Mouse (Mus musculus): Measurements from ENCODE around the gene Pitpnc1.

Pitpnc1 gene

DNA sequence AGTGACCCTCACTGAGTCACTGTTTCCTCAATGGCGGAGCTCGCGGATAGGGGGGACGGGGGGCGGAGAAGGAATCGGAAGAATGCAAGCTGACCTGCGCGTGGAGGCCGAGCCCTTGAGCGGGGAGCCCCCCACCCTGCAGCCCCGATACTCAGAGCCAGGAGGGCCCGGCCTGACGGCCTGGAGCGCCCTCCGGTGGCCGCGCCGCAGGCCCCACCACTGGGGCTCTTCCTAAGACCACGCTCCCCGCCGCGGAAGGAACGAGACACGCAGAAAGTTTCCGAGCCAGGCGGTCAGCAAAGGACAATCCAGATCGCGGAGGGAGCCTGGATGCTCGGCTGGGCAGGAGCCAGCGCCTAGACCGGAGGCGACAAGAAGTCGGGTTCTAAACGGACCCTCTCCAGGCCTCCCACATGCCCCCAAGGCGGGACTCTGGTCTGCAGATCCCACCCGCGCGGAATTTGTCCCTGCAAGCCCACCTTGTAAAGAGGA is 1.4 kb downstream of the Pitpnc1 start:
- in situ Hi-C loops (cut with MboI; ENCODE audit: low sequenced_read_pairs), result no loop called here

DNA sequence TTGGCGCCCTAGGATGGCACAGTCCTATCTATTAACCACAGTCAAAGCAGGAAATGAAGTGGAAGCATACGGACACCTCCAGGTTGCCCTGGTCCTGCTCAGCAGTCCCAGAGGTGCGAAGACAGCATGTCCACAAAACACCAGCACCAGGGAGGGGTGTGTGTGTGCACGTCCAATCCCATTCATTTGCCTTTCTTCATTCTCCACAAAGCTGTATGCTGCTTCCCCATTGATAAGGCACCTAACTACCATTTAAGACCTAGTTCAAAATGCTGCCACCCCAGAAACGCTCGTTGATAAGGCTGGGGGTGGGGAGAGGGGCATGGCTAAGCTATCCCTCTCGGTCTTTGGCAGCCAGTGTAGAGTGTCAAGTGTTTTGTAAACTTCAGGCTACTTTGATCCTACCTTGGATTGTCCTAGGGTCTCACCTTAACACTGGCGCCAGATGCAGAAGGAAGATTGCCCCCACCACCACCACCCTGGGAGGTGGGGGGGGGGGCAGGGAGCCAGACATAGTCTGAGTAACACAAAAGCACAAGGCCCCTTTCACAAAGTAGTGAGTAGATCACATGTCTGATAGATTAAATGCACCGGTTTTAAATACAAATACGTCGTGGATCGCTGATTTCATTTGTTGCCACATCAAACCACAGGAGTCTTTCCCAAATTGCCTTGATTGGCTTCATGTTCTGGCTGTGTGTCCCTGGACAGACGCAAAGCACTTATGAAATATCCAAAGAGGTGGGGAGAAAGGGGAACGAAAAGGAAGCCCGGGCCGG is 2.1 kb downstream of the Pitpnc1 start:
- in situ Hi-C loops (cut with MboI; ENCODE audit: low sequenced_read_pairs), result no loop called here

DNA sequence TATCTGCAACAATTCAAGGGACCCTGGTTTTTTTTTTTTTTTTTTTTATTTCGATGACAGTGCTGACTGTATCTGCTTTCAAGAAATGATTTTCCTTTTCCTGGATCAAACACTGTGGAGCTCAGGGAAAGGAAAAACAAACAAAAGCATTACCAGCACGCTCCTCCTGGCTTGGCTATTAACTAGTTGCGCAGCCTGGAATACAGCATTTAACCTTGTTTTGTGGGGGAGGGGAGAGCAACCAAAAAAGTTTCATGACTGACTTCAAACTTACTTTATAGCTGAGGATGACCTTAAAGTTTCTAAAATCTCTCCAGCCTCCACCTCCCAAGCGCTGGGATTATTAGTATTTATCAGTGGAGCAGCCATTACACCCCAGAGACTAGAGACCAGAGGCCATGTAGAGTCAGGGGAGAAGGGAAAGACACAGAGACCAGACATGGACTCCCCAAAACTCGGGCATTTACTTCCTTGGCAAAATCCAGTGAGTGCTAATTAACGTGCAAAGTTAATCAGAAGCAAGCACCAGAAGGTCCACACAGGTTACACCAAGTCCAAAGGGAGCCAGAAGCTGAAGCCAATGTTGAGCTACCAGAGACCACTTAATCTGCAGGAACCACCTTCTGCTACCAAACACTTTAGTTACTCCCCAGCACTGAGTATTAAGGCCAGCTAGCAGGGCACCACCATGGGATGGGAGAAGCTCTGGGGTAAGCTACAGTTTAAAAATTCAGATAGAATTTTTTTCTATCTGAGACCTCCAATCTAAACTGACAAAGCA is 3.7 kb downstream of the Pitpnc1 start:
- in situ Hi-C loops (cut with MboI; ENCODE audit: low sequenced_read_pairs), result no loop called here

DNA sequence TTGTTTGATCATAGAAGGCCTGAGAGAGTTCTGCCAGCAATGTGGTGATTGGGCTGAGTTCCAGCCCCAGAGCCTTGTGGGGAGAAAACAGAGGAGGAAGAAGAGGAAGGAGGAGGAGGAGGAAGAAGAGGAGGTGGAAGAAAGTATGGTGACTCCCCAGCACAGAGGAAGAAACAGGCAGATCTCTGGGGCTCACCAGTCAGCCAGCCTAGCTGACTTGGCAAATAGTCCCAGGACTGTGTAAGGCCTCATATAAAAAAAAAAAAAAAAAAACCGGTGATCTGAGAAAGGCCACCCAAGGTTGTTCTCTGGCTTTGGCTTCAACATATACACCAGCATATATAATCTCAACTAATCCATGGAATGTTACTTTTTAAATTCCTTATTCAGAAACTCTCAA is 4.5 kb downstream of the Pitpnc1 start:
- in situ Hi-C loops (cut with MboI; ENCODE audit: low sequenced_read_pairs), result no loop called here

- in situ Hi-C loops (cut with MboI; ENCODE audit: low sequenced_read_pairs), result no loop called here
These were observed 5.5 kb downstream of the Pitpnc1 start for GRCm38 (mm10) chr11:107465041-107465440.

GRCm38 (mm10) chr11:107464141-107464540 is 6.4 kb downstream of the Pitpnc1 start:
- in situ Hi-C loops (cut with MboI; ENCODE audit: low sequenced_read_pairs), result no loop called here

DNA sequence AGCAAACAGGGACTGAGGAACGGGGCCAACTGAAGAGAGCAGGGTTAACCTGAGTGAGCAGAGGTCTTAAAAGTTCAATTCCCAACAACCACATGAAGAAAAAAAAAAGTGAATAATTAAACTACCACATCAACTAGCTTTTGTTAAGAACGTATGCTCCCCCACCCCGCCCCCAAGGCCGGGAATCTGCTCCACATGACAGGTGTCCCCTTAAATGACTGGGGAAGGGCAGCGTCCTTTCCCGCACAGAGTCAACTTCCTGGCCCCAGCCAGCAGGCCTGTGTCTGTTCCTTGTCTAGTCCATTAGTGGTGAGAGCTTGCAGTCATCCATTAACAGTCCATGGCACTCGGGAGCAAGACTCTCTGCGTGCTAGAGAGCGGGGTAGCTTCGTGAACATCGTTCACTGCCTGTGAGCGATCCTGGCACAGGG is 7.2 kb downstream of the Pitpnc1 start:
- in situ Hi-C loops (cut with MboI; ENCODE audit: low sequenced_read_pairs), result no loop called here

DNA sequence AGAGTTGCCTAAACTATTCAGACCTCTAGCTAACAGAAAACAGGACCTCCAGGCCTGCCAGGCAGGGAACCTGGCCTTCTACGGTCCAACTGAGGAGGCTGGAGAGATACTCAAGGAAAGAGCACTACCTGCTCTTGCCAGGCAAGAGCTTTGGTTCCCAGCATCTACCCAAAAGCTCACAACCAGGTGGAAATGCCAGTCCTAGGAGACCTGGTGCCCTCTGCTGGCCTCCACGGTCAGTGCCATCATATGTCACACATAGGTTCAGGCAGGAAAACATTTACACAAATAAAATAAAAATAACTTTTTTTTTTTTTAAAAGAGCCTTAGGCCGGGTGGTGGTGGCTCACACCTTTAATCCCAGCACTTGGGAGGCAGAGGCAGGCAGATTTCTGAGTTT is 8.0 kb downstream of the Pitpnc1 start:
- in situ Hi-C loops (cut with MboI; ENCODE audit: low sequenced_read_pairs), result no loop called here

DNA sequence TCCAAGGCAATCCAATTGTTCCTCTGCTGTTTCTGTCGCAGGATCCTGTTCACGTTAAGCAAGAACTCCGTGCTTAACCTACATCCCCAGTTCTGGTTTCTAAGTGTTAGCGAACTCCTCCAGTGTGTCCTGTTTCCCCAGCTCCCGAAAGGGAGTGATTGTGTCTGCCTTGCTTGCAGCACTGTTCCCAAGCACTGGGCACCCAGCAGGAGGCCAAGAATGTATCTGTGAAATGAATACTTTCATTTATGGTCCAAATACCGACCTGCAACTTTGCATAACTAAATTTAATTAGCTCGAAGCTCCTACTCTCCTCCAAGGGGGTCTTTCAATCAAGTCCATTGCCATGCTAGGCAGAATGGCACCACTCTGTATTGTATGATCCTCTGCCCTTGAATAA is 10.7 kb downstream of the Pitpnc1 start:
- in situ Hi-C loops (cut with MboI; ENCODE audit: low sequenced_read_pairs), result no loop called here

GRCm38 (mm10) chr11:107458986-107459385 is 11.5 kb downstream of the Pitpnc1 start:
- in situ Hi-C loops (cut with MboI; ENCODE audit: low sequenced_read_pairs), result no loop called here

DNA sequence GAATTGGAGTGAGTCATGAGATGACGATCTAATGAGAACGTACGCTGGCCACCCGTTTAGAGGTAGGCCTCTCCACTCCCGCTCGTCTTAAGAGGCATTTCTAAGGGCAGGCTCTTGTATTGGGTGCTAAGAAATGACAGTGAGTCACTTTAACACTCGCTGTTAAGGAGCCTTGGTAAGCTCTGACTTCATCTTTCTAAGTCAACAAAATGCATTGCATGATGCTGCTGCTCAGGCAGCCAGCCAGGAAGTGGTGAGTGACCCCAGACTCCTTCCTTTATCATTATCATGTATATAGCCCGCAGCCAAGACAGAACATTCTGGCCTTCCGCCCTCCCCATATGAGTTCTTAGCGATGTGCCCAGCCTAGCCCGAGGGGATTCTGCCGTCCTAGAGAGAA is 12.2 kb downstream of the Pitpnc1 start:
- in situ Hi-C loops (cut with MboI; ENCODE audit: low sequenced_read_pairs), result no loop called here

DNA sequence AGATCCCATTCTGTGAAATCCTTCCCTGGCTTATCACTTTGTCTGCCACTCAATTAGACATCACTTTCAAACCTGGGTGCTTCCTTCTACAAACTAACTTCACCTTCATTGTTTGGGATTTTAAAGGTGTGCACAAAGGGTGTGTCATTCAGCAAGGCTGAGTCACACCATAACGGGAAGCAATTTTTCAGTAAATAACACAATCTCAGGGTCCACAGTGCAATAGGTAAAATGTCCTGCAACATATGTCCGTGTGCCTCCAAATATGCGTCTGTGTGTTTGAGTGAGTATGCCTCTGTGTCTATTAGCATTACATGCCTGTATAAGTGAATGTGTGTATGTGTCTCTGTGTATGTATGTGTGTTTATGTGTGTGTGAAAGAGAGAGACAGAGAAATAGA is 13.2 kb downstream of the Pitpnc1 start:
- in situ Hi-C loops (cut with MboI; ENCODE audit: low sequenced_read_pairs), result no loop called here

DNA sequence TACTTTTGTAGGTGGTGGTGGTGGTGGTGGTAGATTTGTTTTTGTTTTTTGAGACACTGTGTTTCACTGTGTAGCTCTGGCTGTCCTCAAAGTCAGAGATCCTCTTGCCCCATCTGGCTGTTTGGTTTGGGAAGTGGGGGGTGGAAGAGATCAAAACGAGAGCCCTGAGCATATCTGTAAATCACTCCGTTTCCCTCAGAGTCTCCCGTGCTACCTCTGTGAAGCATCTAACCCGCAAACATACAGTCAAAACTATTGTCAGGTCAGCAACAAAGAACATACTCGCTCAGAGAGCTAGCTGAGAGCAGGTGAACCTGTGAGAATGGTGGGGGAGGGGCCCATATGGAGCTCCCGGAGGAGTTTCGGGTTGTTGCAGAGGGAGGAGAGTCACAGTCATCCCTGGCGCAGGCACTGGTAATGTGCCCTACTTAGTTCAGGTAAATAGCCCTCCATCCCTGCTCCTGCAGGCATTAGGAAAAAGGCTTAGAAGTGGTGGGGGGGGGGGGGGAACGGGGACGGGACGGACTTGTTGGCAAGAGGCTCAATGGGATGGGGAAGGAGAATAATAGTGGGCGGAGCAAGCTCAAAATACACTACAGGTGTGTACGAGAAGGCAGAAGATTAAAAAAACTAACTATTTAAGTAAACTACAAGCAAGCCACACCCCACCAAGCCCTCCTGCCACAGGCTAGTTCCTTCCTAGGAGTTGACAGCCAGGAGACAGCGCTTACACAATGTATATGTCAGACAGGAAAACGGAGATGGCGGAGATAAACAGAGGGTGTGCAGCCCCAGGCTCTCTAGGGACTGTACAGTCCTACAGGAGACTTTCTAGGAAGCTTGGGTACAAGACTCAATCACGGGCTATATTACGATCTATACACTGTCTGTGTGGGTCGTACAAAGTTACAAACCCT is 15.7 kb downstream of the Pitpnc1 start:
- in situ Hi-C loops (cut with MboI; ENCODE audit: low sequenced_read_pairs), result no loop called here

GRCm38 (mm10) chr11:107452053-107452452 is 18.4 kb downstream of the Pitpnc1 start:
- in situ Hi-C loops (cut with MboI; ENCODE audit: low sequenced_read_pairs), result no loop called here

GRCm38 (mm10) chr11:107451106-107451505 is 19.4 kb downstream of the Pitpnc1 start:
- in situ Hi-C loops (cut with MboI; ENCODE audit: low sequenced_read_pairs), result no loop called here

DNA sequence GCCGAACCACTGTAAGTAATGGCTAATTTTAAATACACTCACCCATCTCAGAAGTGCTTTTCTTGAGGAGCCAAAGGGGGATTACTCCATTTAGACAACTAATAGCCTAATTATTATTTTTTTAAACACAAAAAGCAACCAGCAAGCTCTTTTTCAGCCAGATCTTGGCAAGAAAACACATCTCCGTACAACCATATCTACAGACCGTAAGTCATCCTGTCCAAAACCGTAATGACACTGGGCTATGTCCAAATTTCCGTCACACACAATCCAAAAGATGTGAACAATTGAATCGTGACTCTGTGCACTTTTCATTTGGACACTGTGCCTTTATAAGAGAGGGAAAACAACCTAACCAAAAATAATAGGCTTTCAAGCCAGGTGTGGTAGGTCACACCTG is 20.4 kb downstream of the Pitpnc1 start:
- in situ Hi-C loops (cut with MboI; ENCODE audit: low sequenced_read_pairs), result no loop called here

GRCm38 (mm10) chr11:107449169-107449910 is 21.2 kb downstream of the Pitpnc1 start:
- in situ Hi-C loops (cut with MboI; ENCODE audit: low sequenced_read_pairs), result no loop called here

GRCm38 (mm10) chr11:107447915-107448314 is 22.6 kb downstream of the Pitpnc1 start:
- in situ Hi-C loops (cut with MboI; ENCODE audit: low sequenced_read_pairs), result no loop called here

DNA sequence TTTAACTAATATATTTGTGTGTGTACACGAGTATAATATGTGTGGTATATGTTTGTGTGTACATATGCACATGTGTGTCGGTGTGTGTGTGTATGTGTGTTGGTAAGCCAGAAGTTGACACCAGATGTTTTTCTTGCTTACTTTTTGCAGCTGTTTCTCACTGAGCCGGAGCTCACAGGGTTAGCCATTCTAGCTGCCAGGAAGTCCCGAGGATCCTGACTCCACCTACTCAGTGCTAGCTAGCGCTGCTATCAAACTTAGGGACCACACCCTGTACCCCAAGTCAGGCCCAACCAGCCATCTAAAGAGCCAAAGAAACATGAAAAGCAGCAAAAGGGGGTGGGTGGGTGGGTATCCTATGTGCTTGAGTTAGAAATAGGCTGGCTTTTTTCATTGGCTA is 23.1 kb downstream of the Pitpnc1 start:
- in situ Hi-C loops (cut with MboI; ENCODE audit: low sequenced_read_pairs), result no loop called here

GRCm38 (mm10) chr11:107446650-107447049 is 23.8 kb downstream of the Pitpnc1 start:
- in situ Hi-C loops (cut with MboI; ENCODE audit: low sequenced_read_pairs), result no loop called here

Measured in CH12F3 (cell line).